Mouse (Mus musculus): ENCODE measurements around the gene Nabp2. TPM values are rescaled to one million over a fixed set of nuclear protein-coding genes. Genes with fewer than 3 reads are reported as not detected.

Gene Nabp2
- total and polyA plus RNA-seq, 3 experiments = 40.3 to 123 (median 43.7) TPM

DNA sequence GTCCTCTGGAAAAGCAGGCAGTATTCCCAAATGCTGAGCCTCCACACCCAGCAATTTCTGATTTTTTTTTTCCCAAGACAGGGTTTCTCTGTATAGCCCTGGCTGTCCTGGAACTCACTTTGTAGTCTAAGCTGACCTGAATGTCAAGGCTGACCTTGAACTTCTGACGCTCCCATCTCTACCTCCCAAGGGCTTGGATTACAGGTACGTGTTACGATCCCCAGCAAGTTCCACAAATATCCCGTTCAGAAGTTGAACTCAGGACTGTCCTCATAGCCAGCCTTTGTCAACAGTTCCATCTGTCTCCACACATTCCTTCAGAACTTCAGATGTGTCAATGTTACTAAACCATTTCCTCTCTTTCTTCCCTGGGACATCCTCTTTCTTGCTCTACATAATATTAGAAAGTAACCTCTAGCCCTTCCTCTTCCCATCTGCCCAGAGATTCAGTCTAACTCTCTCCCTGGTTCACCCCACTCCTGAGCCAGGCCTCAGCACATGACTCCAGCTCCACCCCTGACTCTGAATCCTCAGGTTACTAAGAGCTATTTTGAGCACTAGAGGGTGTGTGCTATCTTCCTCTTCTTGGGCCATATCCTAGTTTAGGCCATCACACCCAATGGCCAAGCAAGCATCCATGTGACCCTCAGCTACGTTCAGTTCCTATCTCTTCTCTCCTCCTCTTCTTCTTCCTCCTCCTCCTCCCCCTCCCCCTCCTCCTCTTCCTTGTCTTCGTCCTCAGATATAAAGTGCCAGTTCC lies 38.1 kb downstream of the Nabp2 start:
- Histone ChIP-seq H3K9me3 (replicated peaks; ENCODE audit: low read length) (no peaks in the 10 kb centered on the region), H3K9ac (ENCODE audit: insufficient read depth, low read depth) (no peak overlapping the region), H3K36me3 (replicated peaks in 1 of 2; ENCODE audit: control insufficient read depth in 1 of 2, insufficient read depth in 1 of 2, low read length in 1 of 2) (peaks cover 0 to 2% of the 10 kb centered on the region in 2 experiments), H3K4me1 (ENCODE audit: control insufficient read depth in 1 of 2, insufficient read depth in 2 of 2) (peaks cover 3 to 24% of the 10 kb centered on the region in 2 experiments), H3K4me3 (replicated peaks in 1 of 3; ENCODE audit: low read depth in 2 of 3, low read length in 2 of 3, poor library complexity in 1 of 3) (no peak overlapping the region), H3K27ac (ENCODE audit: insufficient read depth, low read depth) (no peak overlapping the region), H3K4me2 (ENCODE audit: insufficient read depth, low read depth, poor library complexity, severe bottlenecking) (no peak overlapping the region), H3K79me2 (replicated peaks; ENCODE audit: control insufficient read depth, extremely low read depth, insufficient read depth, poor library complexity, severe bottlenecking) (peaks cover 11% of the 10 kb centered on the region), H3K27me3 (replicated peaks) (no peaks in the 10 kb centered on the region)
- dilution Hi-C loops (cut with MboI; ENCODE audit: extremely low pct_ligation_motif_present, extremely low pct_unique_long_range_greater_than_20kb, low sequenced_read_pairs) (no loop called here), in situ Hi-C loops (cut with MboI; ENCODE audit: low pct_ligation_motif_present, low pct_unique_long_range_greater_than_20kb, low sequenced_read_pairs) (no loop called here)
- DNase-seq (ENCODE audit: extremely low read depth) = no peak
- TF ChIP-seq ZKSCAN1 (IDR thresholded peaks at IDR 0.05; ENCODE audit: borderline replicate concordance, low read depth, low read length) (no peak), RAD21 (IDR thresholded peaks at IDR 0.05; ENCODE audit: low read depth, low read length) (no peak), UBTF (IDR thresholded peaks at IDR 0.05; ENCODE audit: low read depth, low read length) (no peak), GABPA (IDR thresholded peaks at IDR 0.05; ENCODE audit: insufficient replicate concordance, low read depth, low read length) (no peak), MAFK (IDR thresholded peaks at IDR 0.05; ENCODE audit: insufficient replicate concordance, low read length) (no peak), KAT2A (IDR thresholded peaks at IDR 0.05; ENCODE audit: insufficient replicate concordance, low read length) (no peak), ETS1 (conservative IDR thresholded peaks at IDR 0.05; ENCODE audit: low read depth, low read length) (no peak)

- TF ChIP-seq CTCF (conservative IDR thresholded peaks at IDR 0.05 in 1 of 2, IDR thresholded peaks at IDR 0.05 in 1 of 2; ENCODE audit: low read depth in 2 of 2, low read length in 2 of 2) = peak; percentile 24 to 51; a peak in 3 of 4 replicates
- TF ChIP-seq TBP (conservative IDR thresholded peaks at IDR 0.05; ENCODE audit: low read depth, low read length) = 0 out of 2 replicates have a peak, but pooled peaks have one; percentile 32
- TF ChIP-seq CHD2 (IDR thresholded peaks at IDR 0.05; ENCODE audit: low read length) = no peak
- Histone ChIP-seq H3K27ac (ENCODE audit: insufficient read depth, low read depth) (no peak overlapping the region), H3K4me3 (replicated peaks in 1 of 3; ENCODE audit: low read depth in 2 of 3, low read length in 2 of 3, poor library complexity in 1 of 3) (no peak overlapping the region), H3K4me2 (ENCODE audit: insufficient read depth, low read depth, poor library complexity, severe bottlenecking) (no peak overlapping the region), H3K79me2 (replicated peaks; ENCODE audit: control insufficient read depth, extremely low read depth, insufficient read depth, poor library complexity, severe bottlenecking) (peaks cover 1% of the 10 kb centered on the region; the same call in 1 of the 2 replicates), H3K4me1 (ENCODE audit: control insufficient read depth in 1 of 2, insufficient read depth in 2 of 2) (peaks cover 3 to 28% of the 10 kb centered on the region in 2 experiments; a peak in 3 of 4 replicates), H3K9ac (ENCODE audit: insufficient read depth, low read depth) (no peak overlapping the region), H3K27me3 (replicated peaks) (no peaks in the 10 kb centered on the region), H3K36me3 (replicated peaks in 1 of 2; ENCODE audit: control insufficient read depth in 1 of 2, insufficient read depth in 1 of 2, low read length in 1 of 2) (no peaks in the 10 kb centered on the region), H3K9me3 (replicated peaks; ENCODE audit: low read length) (no peaks in the 10 kb centered on the region)
- in situ Hi-C loops (cut with MboI; ENCODE audit: low pct_ligation_motif_present, low pct_unique_long_range_greater_than_20kb, low sequenced_read_pairs) = no loop called here
- dilution Hi-C loops (cut with MboI; ENCODE audit: extremely low pct_ligation_motif_present, extremely low pct_unique_long_range_greater_than_20kb, low sequenced_read_pairs) = no loop called here
- no peak for DNase-seq (ENCODE audit: extremely low read depth)
Observed at GRCm38 (mm10) chr10:128372142-128372541, 39.1 kb downstream of the Nabp2 start.

GRCm38 (mm10) chr10:128370601-128371000 lies 40.7 kb downstream of the Nabp2 start:
- peaks cover 0 to 7% of the 10 kb centered on the region in 2 experiments for H3K36me3 ChIP-seq (replicated peaks in 1 of 2; ENCODE audit: control insufficient read depth in 1 of 2, insufficient read depth in 1 of 2, low read length in 1 of 2)
- DNase-seq (ENCODE audit: extremely low read depth) = no peak
- in situ Hi-C loops (cut with MboI; ENCODE audit: low pct_ligation_motif_present, low pct_unique_long_range_greater_than_20kb, low sequenced_read_pairs) = no loop called here
- dilution Hi-C loops (cut with MboI; ENCODE audit: extremely low pct_ligation_motif_present, extremely low pct_unique_long_range_greater_than_20kb, low sequenced_read_pairs) = no loop called here
- no peaks in the 10 kb centered on the region for H3K9me3 ChIP-seq (replicated peaks; ENCODE audit: low read length)
- no peaks in the 10 kb centered on the region for H3K79me2 ChIP-seq (replicated peaks; ENCODE audit: control insufficient read depth, extremely low read depth, insufficient read depth, poor library complexity, severe bottlenecking)
- H3K27me3 ChIP-seq (replicated peaks) = no peaks in the 10 kb centered on the region
- H3K9ac ChIP-seq (ENCODE audit: insufficient read depth, low read depth) = no peak overlapping the region
- no peak overlapping the region for H3K4me3 ChIP-seq (replicated peaks in 1 of 3; ENCODE audit: low read depth in 2 of 3, low read length in 2 of 3, poor library complexity in 1 of 3)
- peaks cover 3 to 22% of the 10 kb centered on the region in 2 experiments; a peak in 3 of 4 replicates for H3K4me1 ChIP-seq (ENCODE audit: control insufficient read depth in 1 of 2, insufficient read depth in 2 of 2)
- H3K4me2 ChIP-seq (ENCODE audit: insufficient read depth, low read depth, poor library complexity, severe bottlenecking) = no peak overlapping the region
- no peak for TF ChIP-seq EP300 (IDR thresholded peaks at IDR 0.05; ENCODE audit: low read length)
- no peak for TF ChIP-seq KAT2A (IDR thresholded peaks at IDR 0.05; ENCODE audit: insufficient replicate concordance, low read length)
- TF ChIP-seq MAFK (IDR thresholded peaks at IDR 0.05; ENCODE audit: insufficient replicate concordance, low read length) = no peak
- no peak for TF ChIP-seq JUN (IDR thresholded peaks at IDR 0.05; ENCODE audit: insufficient read depth, low read depth, low read length)
- no peak for TF ChIP-seq USF1 (IDR thresholded peaks at IDR 0.05; ENCODE audit: low read depth, low read length)
- no peak for TF ChIP-seq BHLHE40 (IDR thresholded peaks at IDR 0.05; ENCODE audit: low read depth, low read length)
- TF ChIP-seq ZNF384 (IDR thresholded peaks at IDR 0.05; ENCODE audit: low read depth, low read length) = no peak
- TF ChIP-seq ZKSCAN1 (IDR thresholded peaks at IDR 0.05; ENCODE audit: borderline replicate concordance, low read depth, low read length) = no peak
- TF ChIP-seq ZMIZ1 (IDR thresholded peaks at IDR 0.05; ENCODE audit: low read depth, low read length) = no peak
- TF ChIP-seq NRF1 (IDR thresholded peaks at IDR 0.05; ENCODE audit: low read depth, low read length) = no peak
- no peak for TF ChIP-seq CTCF (conservative IDR thresholded peaks at IDR 0.05 in 1 of 2, IDR thresholded peaks at IDR 0.05 in 1 of 2; ENCODE audit: low read depth in 2 of 2, low read length in 2 of 2)
- no peak for TF ChIP-seq GABPA (IDR thresholded peaks at IDR 0.05; ENCODE audit: insufficient replicate concordance, low read depth, low read length)
- TF ChIP-seq CHD2 (IDR thresholded peaks at IDR 0.05; ENCODE audit: low read length) = no peak
- TF ChIP-seq PAX5 (IDR thresholded peaks at IDR 0.05; ENCODE audit: low read length) = no peak
- TF ChIP-seq SIN3A (IDR thresholded peaks at IDR 0.05; ENCODE audit: low read length) = no peak
- no peak for TF ChIP-seq UBTF (IDR thresholded peaks at IDR 0.05; ENCODE audit: low read depth, low read length)
- no peak for TF ChIP-seq NELFE (IDR thresholded peaks at IDR 0.05; ENCODE audit: low read depth, low read length)
- no peak for TF ChIP-seq JUND (conservative IDR thresholded peaks at IDR 0.05; ENCODE audit: low read depth, low read length)
- H3K27ac ChIP-seq (ENCODE audit: insufficient read depth, low read depth) = no peak overlapping the region
